Mouse (Mus musculus): ENCODE data around the gene Nhsl1. TPM values are rescaled to one million over a fixed set of nuclear protein-coding genes. Genes with fewer than 3 reads are reported as not detected.

Nhsl1 gene
- polyA plus RNA-seq, 1 experiment from 2014 or later: 10.9 TPM

GRCm38 (mm10) chr10:18479285-18479684 is 160.5 kb downstream of the Nhsl1 start:
- WGBS: 92% methylated on average over 3 of the region's 3 CpGs
- Histone ChIP-seq H3K27ac (ENCODE audit: low read length) (no peak overlapping the region), H3K36me3 (ENCODE audit: control insufficient read depth, insufficient read depth, low read length) (no peaks in the 10 kb centered on the region), H3K4me3 (ENCODE audit: low read depth, low read length) (no peak overlapping the region), H3K9me3 (ENCODE audit: control insufficient read depth, low read depth, low read length) (no peaks in the 10 kb centered on the region), H3K4me2 (replicated peaks; ENCODE audit: low read depth, low read length) (no peak overlapping the region), H3K27me3 (ENCODE audit: control insufficient read depth, insufficient read depth, low read length) (no peaks in the 10 kb centered on the region), H3K4me1 (ENCODE audit: control insufficient read depth, insufficient read depth, low read length) (peaks cover 12% of the 10 kb centered on the region; the same call in 1 of the 2 replicates), H3K9ac (replicated peaks; ENCODE audit: low read depth, low read length) (no peak overlapping the region)
- no peak for ATAC-seq (ENCODE audit: insufficient number of reproducible peaks, insufficient read depth, low FRiP score, low read depth)

DNA sequence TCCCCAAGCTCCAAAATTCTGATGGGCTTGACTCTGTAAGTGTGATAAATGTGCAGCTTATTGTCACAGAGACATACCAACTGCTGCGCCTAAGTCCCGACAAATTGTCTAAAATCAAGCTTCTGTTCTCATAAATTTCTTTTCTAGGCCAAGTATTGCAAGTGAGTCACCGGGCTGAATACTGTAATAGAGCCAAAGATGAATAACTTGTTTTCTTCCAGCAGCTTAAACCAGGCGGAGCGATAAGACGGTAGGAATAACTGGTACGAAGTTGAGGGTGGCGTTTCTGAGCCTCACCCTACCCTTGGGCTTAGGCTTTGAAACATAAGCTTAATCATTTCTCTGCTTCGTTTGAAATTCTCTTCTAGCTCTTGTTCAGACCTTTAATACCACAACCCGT is 162.1 kb downstream of the Nhsl1 start:
- no peaks in the 10 kb centered on the region for H3K27me3 ChIP-seq (ENCODE audit: control insufficient read depth, insufficient read depth, low read length)
- H3K4me3 ChIP-seq (ENCODE audit: low read depth, low read length): no peak overlapping the region
- H3K9me3 ChIP-seq (ENCODE audit: control insufficient read depth, low read depth, low read length): no peaks in the 10 kb centered on the region
- ATAC-seq (ENCODE audit: insufficient number of reproducible peaks, insufficient read depth, low FRiP score, low read depth): no peak
- no peak overlapping the region for H3K27ac ChIP-seq (ENCODE audit: low read length)
- H3K36me3 ChIP-seq (ENCODE audit: control insufficient read depth, insufficient read depth, low read length): no peaks in the 10 kb centered on the region
- peaks cover 12% of the 10 kb centered on the region; the same call in 1 of the 2 replicates for H3K4me1 ChIP-seq (ENCODE audit: control insufficient read depth, insufficient read depth, low read length)
- 62% methylated on average over 10 of the region's 10 CpGs for WGBS
- no peak overlapping the region for H3K9ac ChIP-seq (replicated peaks; ENCODE audit: low read depth, low read length)
- no peak overlapping the region for H3K4me2 ChIP-seq (replicated peaks; ENCODE audit: low read depth, low read length)

GRCm38 (mm10) chr10:18482558-18483141 is 163.9 kb downstream of the Nhsl1 start:
- Histone ChIP-seq H3K4me1 (ENCODE audit: control insufficient read depth, insufficient read depth, low read length) (peaks cover 12% of the 10 kb centered on the region; the same call in 1 of the 2 replicates), H3K36me3 (ENCODE audit: control insufficient read depth, insufficient read depth, low read length) (no peaks in the 10 kb centered on the region), H3K4me3 (ENCODE audit: low read depth, low read length) (no peak overlapping the region), H3K9ac (replicated peaks; ENCODE audit: low read depth, low read length) (no peak overlapping the region), H3K27ac (ENCODE audit: low read length) (no peak overlapping the region), H3K4me2 (replicated peaks; ENCODE audit: low read depth, low read length) (no peak overlapping the region), H3K27me3 (ENCODE audit: control insufficient read depth, insufficient read depth, low read length) (no peaks in the 10 kb centered on the region), H3K9me3 (ENCODE audit: control insufficient read depth, low read depth, low read length) (no peaks in the 10 kb centered on the region)
- ATAC-seq (ENCODE audit: insufficient number of reproducible peaks, insufficient read depth, low FRiP score, low read depth): no peak
- WGBS: 29% methylated on average over 4 of the region's 4 CpGs

DNA sequence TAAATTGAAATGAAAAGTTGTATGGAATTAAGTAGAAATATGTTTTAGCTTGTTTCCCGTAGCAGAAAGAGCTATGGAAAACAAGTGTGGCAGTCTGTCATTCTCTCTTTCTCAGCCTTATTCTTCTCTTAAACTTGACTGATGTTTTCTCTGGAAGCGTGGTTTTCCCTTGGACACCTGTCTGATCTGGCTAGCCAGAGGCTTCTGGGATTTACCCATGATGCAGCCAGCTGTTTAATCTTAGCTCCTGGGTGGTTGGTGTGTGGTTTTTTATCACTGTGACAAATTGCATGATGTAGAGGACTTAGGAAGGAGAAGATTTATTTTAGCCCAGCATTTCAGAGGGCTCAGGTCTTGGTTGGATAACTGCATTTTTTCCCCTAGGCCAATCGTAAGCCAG is 164.9 kb downstream of the Nhsl1 start:
- H3K36me3 ChIP-seq (ENCODE audit: control insufficient read depth, insufficient read depth, low read length): no peaks in the 10 kb centered on the region
- no peaks in the 10 kb centered on the region for H3K9me3 ChIP-seq (ENCODE audit: control insufficient read depth, low read depth, low read length)
- no peak overlapping the region for H3K27ac ChIP-seq (ENCODE audit: low read length)
- 62% methylated on average over 3 of the region's 3 CpGs for WGBS
- H3K9ac ChIP-seq (replicated peaks; ENCODE audit: low read depth, low read length): no peak overlapping the region
- no peaks in the 10 kb centered on the region for H3K27me3 ChIP-seq (ENCODE audit: control insufficient read depth, insufficient read depth, low read length)
- peaks cover 12% of the 10 kb centered on the region; the same call in 1 of the 2 replicates for H3K4me1 ChIP-seq (ENCODE audit: control insufficient read depth, insufficient read depth, low read length)
- H3K4me3 ChIP-seq (ENCODE audit: low read depth, low read length): no peak overlapping the region
- H3K4me2 ChIP-seq (replicated peaks; ENCODE audit: low read depth, low read length): no peak overlapping the region
- ATAC-seq (ENCODE audit: insufficient number of reproducible peaks, insufficient read depth, low FRiP score, low read depth): no peak

DNA sequence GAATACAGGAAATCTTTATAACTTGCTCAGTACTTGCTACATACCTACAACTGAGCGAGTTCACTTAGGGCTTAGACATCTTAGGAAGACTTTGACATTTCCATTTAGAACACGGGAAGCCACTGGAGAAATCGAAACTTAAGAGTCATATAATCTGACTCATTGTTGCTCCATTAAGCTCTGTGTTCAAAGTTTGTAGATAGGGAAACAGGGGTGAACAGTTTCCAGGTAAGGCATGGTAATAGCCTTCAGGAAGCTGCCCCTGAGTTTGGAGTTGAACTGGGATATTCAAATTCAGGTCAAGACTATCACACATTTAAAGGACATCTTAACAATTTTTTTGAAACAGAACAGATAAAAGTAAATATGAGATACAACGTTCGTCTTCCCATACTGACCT is 165.9 kb downstream of the Nhsl1 start:
- Histone ChIP-seq H3K27ac (ENCODE audit: low read length) (no peak overlapping the region), H3K4me1 (ENCODE audit: control insufficient read depth, insufficient read depth, low read length) (peaks cover 12% of the 10 kb centered on the region; the same call in 1 of the 2 replicates), H3K36me3 (ENCODE audit: control insufficient read depth, insufficient read depth, low read length) (no peaks in the 10 kb centered on the region), H3K4me2 (replicated peaks; ENCODE audit: low read depth, low read length) (no peak overlapping the region), H3K9ac (replicated peaks; ENCODE audit: low read depth, low read length) (no peak overlapping the region), H3K9me3 (ENCODE audit: control insufficient read depth, low read depth, low read length) (no peaks in the 10 kb centered on the region), H3K27me3 (ENCODE audit: control insufficient read depth, insufficient read depth, low read length) (no peaks in the 10 kb centered on the region), H3K4me3 (ENCODE audit: low read depth, low read length) (no peak overlapping the region)
- WGBS: 93% methylated on average over 5 of the region's 5 CpGs
- ATAC-seq (ENCODE audit: insufficient number of reproducible peaks, insufficient read depth, low FRiP score, low read depth): no peak

DNA sequence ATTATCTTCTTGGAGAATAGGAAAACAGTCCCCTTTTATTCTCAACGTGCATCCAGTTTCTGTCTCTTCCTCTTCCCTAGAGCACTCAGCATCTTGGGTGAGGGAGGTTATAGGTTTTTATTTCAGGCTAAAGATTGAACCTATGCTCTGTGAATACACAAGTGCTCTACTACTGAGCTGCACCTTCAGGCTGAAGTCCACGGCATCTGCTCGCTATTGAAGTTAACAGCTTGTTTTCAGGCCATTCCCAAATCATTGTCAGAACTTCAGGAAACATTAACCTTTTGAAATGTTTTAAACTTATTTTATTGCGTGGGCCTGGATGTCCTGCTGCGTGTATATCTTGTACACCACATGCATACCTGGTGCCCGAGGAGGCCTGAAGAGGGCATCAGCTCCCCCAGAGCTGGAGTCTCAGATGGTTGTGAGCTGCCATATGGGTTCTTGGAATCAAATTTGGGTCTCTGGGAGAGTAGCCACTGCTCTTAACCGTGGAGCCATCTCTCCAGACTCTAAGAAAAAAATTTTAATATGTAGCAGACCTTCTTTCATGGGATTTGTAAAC is 169.5 kb downstream of the Nhsl1 start:
- Histone ChIP-seq H3K4me3 (ENCODE audit: low read depth, low read length) (no peak overlapping the region), H3K4me2 (replicated peaks; ENCODE audit: low read depth, low read length) (no peak overlapping the region), H3K36me3 (ENCODE audit: control insufficient read depth, insufficient read depth, low read length) (no peaks in the 10 kb centered on the region), H3K9ac (replicated peaks; ENCODE audit: low read depth, low read length) (no peak overlapping the region), H3K4me1 (ENCODE audit: control insufficient read depth, insufficient read depth, low read length) (no peaks in the 10 kb centered on the region), H3K27ac (ENCODE audit: low read length) (no peak overlapping the region), H3K9me3 (ENCODE audit: control insufficient read depth, low read depth, low read length) (no peaks in the 10 kb centered on the region), H3K27me3 (ENCODE audit: control insufficient read depth, insufficient read depth, low read length) (no peaks in the 10 kb centered on the region)
- ATAC-seq (ENCODE audit: insufficient number of reproducible peaks, insufficient read depth, low FRiP score, low read depth): no peak
- WGBS: 87% methylated on average over 7 of the region's 7 CpGs

DNA sequence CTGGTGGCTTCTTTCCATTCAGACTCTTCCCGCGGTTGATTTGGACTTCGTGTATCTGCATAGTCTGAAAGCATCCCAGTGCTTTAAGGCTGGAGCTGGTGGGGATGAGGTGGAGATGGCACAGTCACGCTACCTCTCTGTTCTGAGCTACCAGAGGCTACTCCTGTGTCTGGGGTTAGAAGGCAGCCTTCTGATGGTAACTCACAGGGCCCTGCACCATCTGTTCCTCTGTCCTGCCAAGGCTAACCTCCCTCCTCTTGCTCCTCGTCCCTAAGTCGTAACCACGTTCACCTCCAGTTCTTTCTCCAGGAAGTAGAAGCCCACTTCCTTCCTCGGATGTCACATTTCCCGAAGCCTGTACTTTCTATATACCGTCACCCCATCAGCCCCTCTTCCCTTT is 171.2 kb downstream of the Nhsl1 start:
- ATAC-seq (ENCODE audit: insufficient number of reproducible peaks, insufficient read depth, low FRiP score, low read depth): no peak
- Histone ChIP-seq H3K4me1 (ENCODE audit: control insufficient read depth, insufficient read depth, low read length) (no peaks in the 10 kb centered on the region), H3K36me3 (ENCODE audit: control insufficient read depth, insufficient read depth, low read length) (no peaks in the 10 kb centered on the region), H3K9me3 (ENCODE audit: control insufficient read depth, low read depth, low read length) (no peaks in the 10 kb centered on the region), H3K27me3 (ENCODE audit: control insufficient read depth, insufficient read depth, low read length) (no peaks in the 10 kb centered on the region), H3K4me2 (replicated peaks; ENCODE audit: low read depth, low read length) (no peak overlapping the region), H3K4me3 (ENCODE audit: low read depth, low read length) (no peak overlapping the region), H3K9ac (replicated peaks; ENCODE audit: low read depth, low read length) (no peak overlapping the region), H3K27ac (ENCODE audit: low read length) (no peak overlapping the region)
- WGBS: 83% methylated on average over 10 of the region's 10 CpGs

- no peak overlapping the region for H3K4me2 ChIP-seq (replicated peaks; ENCODE audit: low read depth, low read length)
- no peak for ATAC-seq (ENCODE audit: insufficient number of reproducible peaks, insufficient read depth, low FRiP score, low read depth)
These were observed 173.2 kb downstream of the Nhsl1 start for GRCm38 (mm10) chr10:18491952-18492351.

More at GRCm38 (mm10) chr10:18491952-18492351, 173.2 kb downstream of the Nhsl1 start:
- H3K9me3 ChIP-seq (ENCODE audit: control insufficient read depth, low read depth, low read length): no peaks in the 10 kb centered on the region
- H3K4me3 ChIP-seq (ENCODE audit: low read depth, low read length): no peak overlapping the region
- H3K9ac ChIP-seq (replicated peaks; ENCODE audit: low read depth, low read length): no peak overlapping the region
- WGBS: 72% methylated on average over 4 of the region's 4 CpGs
- no peaks in the 10 kb centered on the region for H3K4me1 ChIP-seq (ENCODE audit: control insufficient read depth, insufficient read depth, low read length)
- no peaks in the 10 kb centered on the region for H3K27me3 ChIP-seq (ENCODE audit: control insufficient read depth, insufficient read depth, low read length)
- no peaks in the 10 kb centered on the region for H3K36me3 ChIP-seq (ENCODE audit: control insufficient read depth, insufficient read depth, low read length)
- no peak overlapping the region for H3K27ac ChIP-seq (ENCODE audit: low read length)
